Mouse (Mus musculus) neural tube, postnatal 0 days (tissue): ENCODE data around the gene Cep170. TPM values are rescaled to one million over a fixed set of nuclear protein-coding genes. Genes with fewer than 3 reads are reported as not detected.

ENCODE experiments used
- microRNA counts: library from miRNA; unstranded; fragments of <30 nt; microRNA quantifications from one replicate; lab custom pipeline; 2015
- microRNA-seq: library from miRNA; unstranded; fragments of <30 nt; microRNA quantifications from one replicate; pipeline ENCODE4, GENCODE M21; 2016
- polyA plus RNA-seq: library from polyadenylated mRNA; unstranded; fragments of >200 nt; fragmentation: Nextera tagmentation; extraction: Ambion mirVana; gene quantifications from 2 replicates; pipeline ENCODE4 v1.2.1, GENCODE M21; 2015

The Cep170 gene
- polyA plus RNA-seq: 67.3 and 68.6 TPM in 2 replicates

GRCm38 (mm10) chr1:176814036-176814420 lies at the start of gene Cep170:
Cep170 (minus strand) TSS chr1:176814067.

GRCm38 (mm10) chr1:176814591-176815062 lies 760 bp upstream of the Cep170 start, which contains the start of gene Sdccag8:
Sdccag8 (plus strand) TSS chr1:176814660.

MicroRNAs encoded within 50 kb of the gene (microRNA counts, 519-probe panel; counts per million panel counts)
- 5,288 counts per million, percentile 66 among the panel's probes with 10 or more counts for microRNA mmu-miR-350 (lab: Ali Mortazavi, UCI)

Small RNA genes lying within 50 kb of the gene (microRNA-seq; reads per million reads assigned to microRNA genes)
- gene Mir350: 254 reads per million, percentile 57 among the genes with 10 or more reads in this experiment

Other genes starting within 250 kb of the Cep170 start
- 19.7 and 22.1 TPM in 2 replicates for gene Sdccag8, start 593 bp upstream of the Cep170 start, polyA plus RNA-seq